Mouse (Mus musculus) MEL (cell line): ENCODE data around the gene Zfand3.

ENCODE experiments used
- CTCF ChIP-seq, 3 experiments: IDR thresholded peaks in 2 of 3; conservative IDR thresholded peaks in 1 of 3; 2 replicates each; pipeline ENCODE4 v1.5.1; 2011 to 2012; ENCODE audit warnings: low read length in 3 of 3, low read depth in 2 of 3, mild to moderate bottlenecking in 2 of 3, improper control_type of control experiment in 1 of 3, inconsistent platforms in 1 of 3, mixed read lengths in 1 of 3, moderate library complexity in 1 of 3; ENCODE audit not compliant: control insufficient read depth in 1 of 3, insufficient read depth in 1 of 3, poor library complexity in 1 of 3, severe bottlenecking in 1 of 3
- GATA1 ChIP-seq: IDR thresholded peaks from 2 replicates; pipeline ENCODE4 v1.6.1; 2011; ENCODE audit warnings: low read depth, low read length, improper control_type of control experiment
- MAFK ChIP-seq: IDR thresholded peaks from 2 replicates; pipeline ENCODE4 v1.6.1; 2011; ENCODE audit warnings: low read depth, mild to moderate bottlenecking, low read length, improper control_type of control experiment, borderline replicate concordance
- MAX ChIP-seq: IDR thresholded peaks from 2 replicates; pipeline ENCODE4 v1.6.1; 2011; ENCODE audit warnings: low read length, improper control_type of control experiment
- NRF1 ChIP-seq: IDR thresholded peaks from 2 replicates; pipeline ENCODE4 v1.6.1; 2014; ENCODE audit warnings: low read depth, mild to moderate bottlenecking, inconsistent platforms, low read length, improper control_type of control experiment, moderate library complexity; ENCODE audit not compliant: poor library complexity, insufficient read depth, severe bottlenecking
- POLR2AphosphoS2 ChIP-seq: IDR thresholded peaks from 2 replicates; pipeline ENCODE4 v1.6.1; 2011; ENCODE audit warnings: low read length, improper control_type of control experiment

- TF ChIP-seq MAX (no peak), GATA1 (no peak), POLR2AphosphoS2 (no peak), CTCF (IDR thresholded peaks at IDR 0.05 in 2 of 3, conservative IDR thresholded peaks at IDR 0.05 in 1 of 3; ENCODE audit: control insufficient read depth in 1 of 3, insufficient read depth in 1 of 3, low read depth in 2 of 3, low read length in 3 of 3, poor library complexity in 1 of 3, severe bottlenecking in 1 of 3) (no peak), MAFK (no peak), NRF1 (no peak)
These were observed 59.3 kb downstream of the Zfand3 start for GRCm38 (mm10) chr17:30063849-30064248.
